Mouse (Mus musculus) heart, postnatal 0 days (tissue): ENCODE measurements around the gene Pde3a.

Experiments
- CTCF ChIP-seq: IDR thresholded peaks from 2 replicates; pipeline ENCODE4 v1.5.1; 2016; ENCODE audit warnings: antibody characterized with exemption, control low read depth, low read depth
- EP300 ChIP-seq: IDR thresholded peaks from 2 replicates; pipeline ENCODE4 v1.6.1; 2016; ENCODE audit warnings: antibody characterized with exemption, low read depth

DNA sequence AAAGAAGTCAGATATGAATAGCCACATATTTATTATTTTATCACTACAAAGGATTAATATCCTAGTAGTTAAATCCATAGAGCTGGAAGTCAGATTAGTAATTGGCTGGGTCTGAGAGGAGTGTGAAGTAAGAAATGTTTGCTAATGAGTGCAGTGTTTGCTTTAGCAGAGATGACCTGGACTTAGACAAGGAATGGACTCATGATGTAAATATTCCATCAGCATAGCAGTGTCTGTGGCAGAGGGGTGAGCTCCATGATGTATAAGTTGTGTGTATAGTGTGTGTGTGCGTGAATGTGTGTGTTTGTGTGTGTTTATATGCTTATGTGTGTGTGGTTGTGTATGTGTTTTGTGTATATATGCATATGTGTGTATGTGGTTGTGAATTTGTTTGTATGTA lies 7.3 kb upstream of the Pde3a start:
- TF ChIP-seq EP300 (no peak), CTCF (no peak)
